Mouse (Mus musculus) small intestine, adult 2 months (tissue): Measurements from ENCODE around the gene Nr5a2.

Source experiments
- CTCF ChIP-seq: fragments of 200-500 bp; IDR thresholded peaks from 2 replicates; pipeline ENCODE4 v1.5.1; 2012; ENCODE audit warnings: low read depth, mild to moderate bottlenecking, control low read depth, inconsistent platforms, low read length, moderate library complexity, mixed read lengths; ENCODE audit not compliant: insufficient replicate concordance, insufficient read length; ENCODE audit errors: extremely low read depth
- POLR2A ChIP-seq: fragments of 200-500 bp; IDR thresholded peaks from 2 replicates; pipeline ENCODE4 v1.6.1; 2012; ENCODE audit warnings: low read depth, mild to moderate bottlenecking, control low read depth, inconsistent platforms, low read length, moderate library complexity

GRCm38 (mm10) chr1:136895877-136896276 is 64.4 kb downstream of the Nr5a2 start:
- TF ChIP-seq CTCF (no peak), POLR2A (no peak)
